Mouse (Mus musculus): ENCODE measurements around the gene Zcwpw1.

- no peak for TF ChIP-seq HCFC1 (IDR thresholded peaks at IDR 0.05; ENCODE audit: borderline replicate concordance, insufficient read depth, low read length)
- TF ChIP-seq CHD2 (IDR thresholded peaks at IDR 0.05; ENCODE audit: low read depth, low read length) = no peak
- TF ChIP-seq MAFK (IDR thresholded peaks at IDR 0.05; ENCODE audit: insufficient read depth, low read depth, low read length) = no peak
- no peak for TF ChIP-seq ZNF384 (IDR thresholded peaks at IDR 0.05; ENCODE audit: low read depth, low read length)
- no peak for TF ChIP-seq ZC3H11A (IDR thresholded peaks at IDR 0.05; ENCODE audit: borderline replicate concordance, low read depth, low read length)
Measured at GRCm38 (mm10) chr5:137746851-137747325, 40.7 kb upstream of the Zcwpw1 start.
